Mouse (Mus musculus) kidney, postnatal 10 days (tissue): Measurements from ENCODE around the gene Cacna2d1.

Source experiments
- DNase-seq: peaks from one replicate; pipeline ENCODE4 v3.0.0; 2021; ENCODE audit warnings: mixed read lengths

The Cacna2d1 gene

DNA sequence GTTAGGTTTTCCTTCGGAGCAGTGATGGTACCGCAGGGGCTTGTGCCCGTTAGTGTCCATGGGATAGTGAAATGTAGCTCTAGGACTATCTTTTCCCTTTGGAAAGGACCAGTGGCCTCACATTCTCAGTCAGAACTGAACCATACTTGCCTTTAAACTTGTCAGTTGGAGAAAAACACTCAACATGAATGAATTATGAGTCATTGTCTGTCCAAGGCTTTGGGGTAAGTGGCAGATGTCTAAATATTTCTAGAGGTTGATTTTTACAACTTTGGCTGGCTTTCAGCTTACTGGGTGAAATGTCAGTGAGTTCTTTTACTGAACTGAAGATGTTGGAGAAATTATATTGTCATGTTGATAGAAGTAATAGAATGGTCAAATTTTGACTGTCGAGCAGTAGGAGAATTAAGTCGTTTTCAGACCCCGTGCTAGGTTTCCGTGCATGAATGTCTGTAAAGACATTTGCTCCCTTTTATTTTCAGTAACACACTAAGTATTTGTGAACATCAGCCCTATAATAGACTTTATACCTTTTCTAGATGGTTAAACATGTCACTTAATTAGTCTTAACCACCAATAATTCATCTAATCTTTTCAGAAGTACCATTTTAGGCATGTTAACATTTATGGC, 50.9 kb downstream of the Cacna2d1 start:
- DNase-seq: no peak

- DNase-seq: no peak
Measured at GRCm38 (mm10) chr5:15985901-15986300, 51.4 kb downstream of the Cacna2d1 start.

GRCm38 (mm10) chr5:15991428-15992139, 57.1 kb downstream of the Cacna2d1 start:
- no peak for DNase-seq

DNA sequence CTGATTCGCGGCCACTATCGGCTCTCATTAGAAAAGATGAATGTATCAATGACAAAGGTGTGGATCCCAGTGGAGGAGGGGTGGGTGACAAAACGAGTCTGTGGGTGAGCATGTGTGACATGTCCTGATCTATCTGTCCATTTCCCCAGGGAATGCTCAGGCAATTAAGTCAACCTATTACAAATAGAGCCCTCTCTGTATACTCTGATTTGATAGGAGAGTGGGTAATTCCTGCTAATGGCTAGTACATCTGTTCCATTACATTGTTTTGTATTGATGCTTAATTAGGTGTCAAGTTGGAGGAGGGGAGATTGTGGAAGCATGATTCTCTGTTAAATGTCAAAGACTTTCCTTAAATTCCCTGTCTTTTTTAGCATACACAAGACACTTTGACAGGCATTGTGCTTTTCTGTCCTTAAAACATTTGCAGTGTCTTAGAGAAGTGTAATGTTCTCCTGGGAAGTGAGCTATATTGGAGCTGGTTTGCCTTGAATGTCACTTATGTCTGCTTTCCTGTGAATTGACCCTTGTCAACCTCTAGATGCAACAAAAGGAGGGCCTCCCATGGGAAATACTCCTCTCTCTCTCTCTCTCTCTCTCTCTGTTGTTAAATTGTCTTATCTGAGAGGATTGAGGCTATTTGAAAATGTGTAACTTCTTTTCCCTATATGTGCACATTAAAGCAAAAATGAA, 58.9 kb downstream of the Cacna2d1 start:
- no peak for DNase-seq

GRCm38 (mm10) chr5:15997190-15997589, 62.7 kb downstream of the Cacna2d1 start:
- DNase-seq: no peak

DNA sequence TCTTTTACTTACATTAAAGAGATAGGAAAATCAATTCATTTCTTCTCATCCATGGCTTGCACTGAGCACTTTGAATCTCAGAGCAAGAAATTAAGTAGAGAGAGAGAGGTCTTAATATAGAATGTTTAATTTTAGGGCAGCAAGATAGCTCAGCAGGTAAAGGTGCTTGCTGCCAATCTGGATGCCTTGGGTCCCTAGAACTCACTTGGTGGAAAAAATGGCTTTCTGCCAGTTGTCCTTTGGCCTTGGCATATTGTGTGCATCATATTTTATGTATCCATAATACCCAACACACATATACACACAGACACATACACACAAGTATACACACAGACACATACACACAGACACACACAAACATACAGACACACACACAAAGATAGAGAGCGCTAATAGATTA, 63.3 kb downstream of the Cacna2d1 start:
- no peak for DNase-seq

DNA sequence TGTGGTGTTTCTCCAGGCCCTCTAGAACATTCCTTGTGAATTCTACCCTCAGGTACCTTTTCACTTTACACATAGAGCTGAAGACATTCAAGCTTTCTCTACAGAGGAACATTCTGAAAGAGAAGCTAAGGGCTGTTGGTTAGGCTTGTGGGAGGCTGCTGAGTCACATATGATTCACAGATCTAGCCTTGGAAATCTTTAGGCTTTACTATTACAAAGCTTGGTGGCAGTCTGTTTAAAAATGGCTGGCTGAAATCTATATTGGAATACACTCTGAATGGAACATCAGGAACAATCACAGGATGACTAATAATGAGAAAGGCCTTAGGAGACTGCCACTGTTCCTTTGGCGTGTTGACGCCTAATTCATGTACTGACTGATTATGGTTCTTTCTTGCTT, 66.4 kb downstream of the Cacna2d1 start:
- no peak for DNase-seq

GRCm38 (mm10) chr5:16002431-16003063, 68.1 kb downstream of the Cacna2d1 start:
- DNase-seq: no peak

- DNase-seq: no peak
Measured at GRCm38 (mm10) chr5:16004305-16004704, 69.8 kb downstream of the Cacna2d1 start.

DNA sequence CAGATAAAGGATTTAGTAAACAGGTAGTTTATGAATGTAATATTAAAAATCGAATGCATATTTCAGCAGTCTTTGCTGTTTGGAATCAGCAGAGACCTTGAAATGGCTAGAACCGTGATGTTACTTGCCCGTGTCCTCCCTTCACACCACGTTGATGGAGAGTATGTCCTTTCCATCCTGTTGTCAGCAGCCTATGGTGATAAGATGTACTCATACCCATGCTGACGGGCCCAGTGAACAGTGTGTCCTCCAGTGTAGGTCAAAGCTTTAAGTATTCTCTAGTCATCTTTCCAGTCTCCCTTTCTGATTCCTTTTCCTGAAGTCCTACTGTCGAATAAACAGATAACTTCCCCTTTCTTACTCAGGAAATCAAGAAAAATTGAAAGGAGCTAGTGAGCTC, 72.5 kb downstream of the Cacna2d1 start:
- no peak for DNase-seq

GRCm38 (mm10) chr5:16013649-16014048, 79.2 kb downstream of the Cacna2d1 start:
- no peak for DNase-seq

GRCm38 (mm10) chr5:16014392-16014791, 79.9 kb downstream of the Cacna2d1 start:
- DNase-seq: no peak

DNA sequence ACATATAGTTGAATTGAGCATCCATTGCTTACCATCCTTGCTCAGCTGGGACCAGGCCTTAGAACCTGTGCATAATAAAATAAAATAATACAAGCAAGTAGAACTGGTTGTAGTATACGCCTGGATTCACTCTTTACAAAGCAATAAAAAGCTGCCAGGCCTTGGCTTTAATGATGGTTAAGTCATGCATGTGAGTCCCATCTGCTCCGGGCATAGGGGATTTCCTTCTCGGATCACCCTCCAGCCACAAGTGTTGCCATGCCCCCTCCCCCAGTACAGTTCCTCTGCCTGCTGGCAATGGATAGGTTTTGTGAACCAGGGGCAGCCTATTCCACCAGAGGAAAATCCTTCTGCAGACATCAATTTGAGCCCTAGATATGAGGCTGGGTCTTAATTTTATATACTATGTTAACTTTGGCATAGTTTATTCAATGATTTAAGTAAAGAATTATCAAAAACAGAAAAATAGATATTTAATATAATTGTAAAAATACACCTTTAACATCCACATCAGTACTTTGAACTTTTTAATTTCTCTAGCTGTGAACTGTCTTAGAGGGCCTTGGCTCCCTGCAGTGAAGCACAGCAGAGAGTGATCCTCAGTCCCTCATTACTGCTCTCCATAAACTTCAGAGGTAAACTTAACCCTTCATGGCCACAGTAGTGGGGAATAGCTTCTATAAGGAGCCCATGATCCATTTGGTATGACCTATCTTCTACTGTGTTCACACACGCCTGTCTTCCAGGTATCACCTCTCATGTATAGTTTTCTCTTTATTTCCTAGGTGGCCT, 90.3 kb downstream of the Cacna2d1 start:
- DNase-seq: no peak

DNA sequence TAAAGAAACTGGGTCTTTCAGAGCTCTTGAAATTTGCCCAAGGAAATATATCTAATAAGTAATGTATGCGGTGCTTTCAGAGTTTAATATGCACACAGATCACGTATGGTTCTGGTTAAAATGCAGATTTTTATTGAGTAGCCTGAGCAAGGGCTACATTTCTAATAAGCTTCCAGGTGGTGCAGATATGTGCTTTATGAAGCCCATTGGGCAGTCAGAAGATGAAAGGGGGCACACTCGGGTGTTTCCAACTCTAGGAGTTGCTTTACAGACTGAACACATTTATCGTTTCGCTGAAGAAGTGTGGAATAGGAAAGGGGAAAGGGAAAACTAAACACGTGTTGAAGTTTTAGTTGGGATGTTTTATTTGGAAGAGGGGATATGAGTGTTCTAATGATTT, 94.4 kb downstream of the Cacna2d1 start:
- no peak for DNase-seq

DNA sequence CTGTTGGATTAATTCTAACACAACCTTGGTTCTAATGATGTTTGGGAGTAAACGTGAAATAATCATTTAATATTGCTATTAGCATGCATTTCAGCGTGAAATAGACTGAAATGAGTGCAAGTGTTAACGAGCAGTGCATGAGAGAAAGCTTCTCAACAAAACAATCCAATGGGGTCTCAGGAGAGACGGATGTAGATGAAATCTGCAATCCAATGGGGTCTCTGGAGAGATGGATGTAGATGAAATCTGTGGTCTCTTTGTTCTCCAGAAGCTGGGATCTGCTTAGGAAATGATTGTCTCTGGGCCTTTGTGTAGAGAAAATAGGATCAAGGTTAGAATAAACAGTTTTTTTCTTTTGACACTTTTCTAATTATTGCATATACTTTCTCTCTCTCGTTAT, 95.0 kb downstream of the Cacna2d1 start:
- DNase-seq: no peak

DNA sequence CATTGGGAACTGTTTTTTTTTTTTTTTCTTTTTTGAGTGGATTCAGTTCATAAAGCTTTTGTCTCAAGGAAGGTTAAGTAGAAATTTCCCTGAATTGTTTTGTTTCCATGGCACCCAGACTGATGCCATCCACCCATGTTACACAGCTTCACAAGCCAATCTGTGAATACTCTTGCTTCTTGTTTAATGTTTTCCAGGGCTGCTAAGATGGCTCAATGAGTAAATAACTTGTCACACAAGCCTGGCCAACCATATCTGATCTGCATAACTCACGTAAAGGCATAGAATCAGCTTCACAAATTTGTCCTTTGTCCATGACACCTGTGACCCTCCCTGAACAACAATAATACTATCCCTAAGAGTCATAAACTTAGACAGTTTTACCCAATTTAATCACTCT, 99.1 kb downstream of the Cacna2d1 start:
- no peak for DNase-seq

DNA sequence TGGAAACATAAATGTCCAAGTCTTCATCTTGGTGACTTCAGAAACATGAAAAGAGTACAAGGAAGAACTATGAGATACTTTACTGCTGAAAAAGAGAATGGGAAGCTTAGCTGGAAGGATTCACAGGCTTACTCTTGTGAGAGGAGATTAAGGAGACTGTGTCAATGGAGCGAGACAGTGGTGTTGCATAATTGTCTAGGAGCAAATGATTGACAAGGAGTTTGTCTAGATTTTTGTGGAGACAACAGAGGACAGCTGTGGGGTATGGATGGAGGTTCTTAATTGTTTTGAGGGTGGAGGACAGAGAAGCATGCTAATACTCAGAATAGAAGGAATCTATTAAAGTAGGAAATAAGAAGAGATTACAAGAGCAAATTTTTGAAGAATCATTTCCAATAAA, 100.8 kb downstream of the Cacna2d1 start:
- no peak for DNase-seq

DNA sequence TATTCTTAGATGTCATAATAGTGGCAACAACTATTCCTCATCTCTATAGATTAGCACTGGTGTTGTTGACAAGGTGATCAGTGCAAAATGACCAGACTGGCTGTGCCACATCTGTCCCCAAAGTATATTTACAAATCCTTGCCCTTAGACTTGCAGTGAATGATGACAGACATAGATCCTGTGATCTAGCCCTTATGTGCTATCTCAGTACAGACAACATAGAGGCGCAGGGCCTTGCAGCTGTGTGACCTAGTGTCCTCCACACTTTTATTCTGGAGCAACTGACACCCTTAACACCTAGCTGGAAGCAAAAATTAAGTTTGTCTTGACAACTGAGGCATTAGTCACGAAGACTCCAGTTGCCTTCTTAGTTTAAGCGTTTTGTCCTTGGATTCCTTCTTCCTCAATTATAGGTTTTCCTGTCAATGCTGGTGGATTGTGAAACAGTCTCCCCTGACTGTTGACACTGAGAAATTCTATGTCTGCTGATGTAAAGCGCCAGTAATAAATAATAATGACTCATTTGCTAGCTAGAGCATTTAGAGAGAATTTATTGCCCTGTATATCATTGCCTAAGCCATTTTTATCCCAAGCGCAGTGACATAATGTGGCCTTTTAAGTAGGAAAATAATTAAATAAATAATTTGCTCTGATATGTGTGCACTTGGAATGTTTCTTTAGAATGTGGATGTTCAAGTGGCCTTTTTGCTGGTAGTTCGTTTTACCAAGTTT, 110.8 kb downstream of the Cacna2d1 start:
- DNase-seq: no peak

GRCm38 (mm10) chr5:16047452-16048191, 113.1 kb downstream of the Cacna2d1 start:
- DNase-seq: peak; percentile 32

GRCm38 (mm10) chr5:16056795-16057194, 122.3 kb downstream of the Cacna2d1 start:
- DNase-seq: no peak

- no peak for DNase-seq
Measured at GRCm38 (mm10) chr5:16062773-16063172, 128.3 kb downstream of the Cacna2d1 start.
